Mouse (Mus musculus): ENCODE results near the gene Dvl1.
A peak's percentile ranks its signal among the peaks of the same experiment; 100 is the strongest.

Dvl1 gene

DNA sequence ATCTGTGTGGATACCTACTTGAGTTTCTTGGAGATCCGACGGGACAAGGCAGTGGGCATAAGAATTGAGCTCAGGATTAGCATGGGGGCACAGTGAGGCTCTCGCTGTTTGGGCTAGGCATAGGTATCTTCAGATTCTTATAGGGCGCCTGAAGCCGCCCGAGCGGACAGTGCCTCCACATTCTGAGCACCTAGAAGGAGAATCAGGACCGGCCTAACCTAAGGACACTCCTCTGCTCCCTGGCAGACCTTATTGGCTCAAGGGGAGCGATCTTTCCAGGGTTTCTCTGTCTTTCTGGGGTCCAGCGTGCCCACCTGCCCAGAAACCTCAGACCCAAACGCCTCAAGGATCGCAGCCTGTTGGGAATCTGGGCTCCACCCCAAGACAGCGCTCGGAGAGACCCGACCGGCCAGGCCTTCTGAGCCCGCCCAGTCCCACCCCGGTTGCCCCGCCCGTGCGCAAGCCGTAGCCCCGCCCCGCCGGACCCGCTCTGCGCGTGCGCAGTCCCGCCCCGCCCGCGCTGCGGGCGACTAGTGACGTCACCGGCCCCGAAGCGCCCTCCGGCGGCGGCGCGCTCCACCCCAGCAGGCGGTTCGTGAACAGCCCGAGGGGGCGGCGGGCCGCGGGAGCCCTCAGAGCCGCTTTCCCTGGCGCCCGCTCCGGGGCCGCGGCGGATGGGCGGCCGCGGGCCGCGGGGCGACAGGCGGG lies at the start of gene Dvl1:
Gene Dvl1 (plus strand): TSS at position 532 of the 708 bp plus-strand sequence.
- peak; percentile 98 for DNase-seq

DNA sequence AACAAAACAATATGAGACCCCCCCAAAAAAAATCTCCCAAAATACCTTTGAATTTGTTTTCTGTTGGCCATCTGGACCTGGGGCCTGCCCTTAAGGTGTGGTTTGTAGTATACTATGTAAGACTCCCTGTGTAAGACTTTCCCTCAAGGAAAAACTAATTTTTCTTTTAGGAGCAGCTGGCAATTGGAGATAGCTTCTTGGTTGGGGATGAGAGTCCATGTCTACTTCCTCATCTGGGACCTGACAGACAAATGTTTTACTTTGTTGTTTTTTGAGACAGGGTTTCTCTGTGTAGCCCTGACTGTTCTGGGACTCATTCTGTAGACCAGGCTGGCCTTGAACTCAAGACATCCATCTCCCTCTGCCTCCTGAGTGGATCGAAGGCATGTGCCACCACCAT lies 45.1 kb upstream of the Dvl1 start:
- no peak for DNase-seq

DNA sequence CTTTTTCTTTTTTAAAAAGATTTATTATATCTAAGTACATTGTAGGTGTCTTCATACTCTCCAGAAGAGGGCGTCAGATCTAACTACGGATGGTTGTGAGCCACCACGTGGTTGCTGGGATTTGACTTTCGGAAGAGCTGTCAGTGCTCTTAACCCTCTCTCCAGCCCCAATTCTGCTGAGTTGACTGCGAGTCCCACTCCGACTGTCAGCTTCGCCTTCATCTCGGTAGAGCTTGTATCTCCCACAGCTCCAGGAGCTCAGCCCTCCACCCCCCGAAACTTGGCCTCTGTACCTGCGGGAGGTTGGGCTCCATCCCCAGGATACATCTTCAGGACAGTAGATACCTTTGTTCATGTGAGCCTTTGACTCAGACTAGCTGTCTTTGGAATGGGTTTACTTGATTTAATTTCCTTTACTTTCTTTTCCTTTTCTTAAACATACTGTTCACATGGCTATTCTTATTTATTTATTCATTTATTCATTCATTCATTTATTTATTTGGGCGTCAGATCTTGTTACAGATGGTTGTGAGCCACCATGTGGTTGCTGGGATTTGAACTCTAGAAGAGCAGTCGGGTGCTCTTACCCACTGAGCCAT lies 44.4 kb upstream of the Dvl1 start, which contains the start of gene Mrpl20:
Gene Mrpl20 (plus strand): TSS at position 138 of the 599 bp plus-strand sequence.
- no peak for DNase-seq

DNA sequence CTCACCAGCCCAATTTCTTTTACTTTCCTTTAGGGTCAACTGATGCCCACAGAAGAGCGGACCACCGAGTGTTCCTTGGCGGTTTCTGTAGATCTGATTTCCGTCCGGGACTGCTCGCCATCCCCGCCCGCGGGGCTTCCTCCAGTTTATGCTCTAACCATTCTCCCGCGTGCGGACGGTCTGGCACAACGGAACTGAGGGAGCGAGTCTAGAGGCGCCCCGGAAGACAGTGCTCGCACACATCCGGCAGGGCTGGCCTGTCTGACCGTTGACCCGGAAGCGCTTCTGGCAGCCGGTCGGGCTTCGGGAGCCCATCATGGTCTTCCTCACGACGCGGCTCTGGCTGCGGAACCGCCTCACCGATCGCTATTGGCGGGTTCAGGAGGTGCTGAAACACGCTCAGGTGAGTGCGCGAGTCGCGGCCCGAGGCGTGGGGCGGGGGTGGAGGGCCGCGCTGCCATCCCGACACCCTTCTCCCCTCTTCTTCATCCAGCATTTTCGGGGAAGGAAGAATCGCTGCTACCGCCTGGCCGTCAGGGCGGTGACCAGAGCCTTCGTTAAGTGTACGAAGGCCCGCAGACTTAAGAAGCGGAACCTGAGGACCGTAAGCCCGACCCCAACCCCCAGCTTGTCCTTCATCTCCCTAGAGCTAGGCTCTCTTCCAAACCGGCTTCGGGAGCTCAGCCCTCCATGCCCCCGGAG lies 43.7 kb upstream of the Dvl1 start:
- peak; percentile 99 for DNase-seq

DNA sequence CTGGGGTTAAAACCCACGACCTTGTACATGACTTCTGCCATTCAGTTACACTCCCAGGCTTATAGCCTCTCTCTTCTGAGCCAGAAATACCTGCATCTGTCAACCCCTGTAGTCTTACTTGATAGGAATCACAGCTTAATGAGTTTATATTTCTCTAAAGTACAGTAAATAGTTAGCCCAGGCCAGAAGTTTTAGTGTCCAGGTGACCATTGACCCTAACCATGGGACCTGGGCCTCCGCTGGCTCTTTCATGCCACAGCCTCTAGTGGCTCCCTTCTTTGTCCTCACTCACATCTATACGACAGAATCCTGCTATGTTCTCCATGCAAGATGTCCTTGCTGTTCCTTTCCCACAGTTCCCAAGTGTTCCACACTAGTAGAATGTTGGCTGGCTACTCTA lies 39.4 kb upstream of the Dvl1 start:
- DNase-seq = no peak

DNA sequence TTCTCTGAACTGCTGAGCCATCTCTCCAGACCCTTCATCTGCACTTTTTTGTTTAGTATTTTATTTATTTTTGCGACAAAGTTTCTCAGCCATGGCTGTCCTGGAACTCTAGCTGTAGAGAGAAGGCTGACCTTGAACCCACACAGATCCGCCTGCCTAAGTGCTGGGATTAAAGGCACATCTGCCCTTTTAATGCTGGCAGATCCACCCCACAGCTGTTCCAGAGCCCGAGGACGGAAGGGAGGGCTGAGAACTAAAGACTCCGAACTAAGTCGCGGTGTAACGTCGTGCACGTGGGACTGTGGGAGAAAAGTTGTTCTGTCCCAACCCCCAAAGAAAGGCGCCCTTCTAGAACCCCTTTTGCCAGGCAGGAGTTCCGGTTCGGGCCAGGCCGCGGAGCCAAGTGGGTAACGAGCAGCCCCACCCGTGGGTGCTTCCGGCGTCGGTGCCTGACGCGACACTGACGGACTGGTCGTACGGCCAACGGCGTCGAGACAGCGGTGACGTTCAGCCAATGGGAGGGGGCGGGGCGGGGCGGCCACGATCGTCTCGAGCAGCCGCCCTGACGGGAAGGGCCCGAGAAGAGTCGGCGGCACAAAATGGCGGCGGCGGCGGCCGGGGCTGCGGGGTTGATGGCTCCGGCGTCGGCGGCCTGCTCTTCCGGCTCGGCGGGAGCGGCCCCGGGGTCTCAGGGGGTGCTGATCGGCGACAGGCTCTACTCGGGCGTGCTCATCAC lies 35.1 kb upstream of the Dvl1 start, which contains the start of gene Ccnl2:
Gene Ccnl2 (plus strand): TSS at position 561 of the 736 bp plus-strand sequence.
- DNase-seq = peak; percentile 95 to 97

DNA sequence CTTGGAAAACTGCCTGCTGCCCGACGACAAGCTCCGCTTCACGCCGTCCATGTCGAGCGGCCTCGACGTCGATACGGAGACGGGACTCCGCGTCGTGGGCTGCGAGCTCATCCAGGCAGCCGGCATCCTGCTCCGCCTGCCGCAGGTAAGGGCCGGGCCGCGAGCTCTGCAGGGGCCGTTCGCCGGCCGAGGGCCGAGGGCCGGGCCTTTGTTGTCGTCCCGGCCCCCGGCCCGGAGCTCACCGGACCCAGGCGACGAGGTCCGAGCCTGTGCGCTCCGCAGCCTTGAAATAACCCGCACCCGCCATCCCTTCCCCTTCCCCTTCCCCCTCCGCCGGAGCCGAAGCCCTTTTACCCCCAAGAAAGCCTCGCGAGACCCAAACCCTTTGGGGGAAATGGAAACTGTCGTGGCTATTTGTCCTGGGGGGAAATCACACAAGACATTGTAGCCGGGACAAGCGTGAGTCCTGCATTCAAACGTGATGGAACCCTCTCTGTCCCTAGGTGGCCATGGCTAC lies 34.5 kb upstream of the Dvl1 start:
- DNase-seq = peak; percentile 56 to 69

DNA sequence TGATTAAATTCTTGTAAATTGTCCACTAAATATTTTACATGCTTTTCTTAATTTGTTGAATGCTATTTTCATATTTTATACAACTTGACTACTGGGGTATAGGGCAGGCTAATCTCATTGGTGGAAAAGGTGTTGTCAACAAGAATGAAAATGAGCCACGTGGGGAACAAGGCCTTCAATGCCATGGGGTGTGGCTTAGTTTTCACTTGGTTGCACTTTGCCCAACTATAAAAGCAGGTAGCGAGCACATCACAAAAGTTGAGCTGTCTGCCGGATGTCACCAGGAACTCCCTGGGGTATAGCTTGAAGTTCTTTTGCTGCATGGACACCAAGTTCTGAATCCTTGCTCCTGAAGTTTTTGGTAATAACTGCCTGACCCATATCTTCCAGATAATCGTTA lies 29.7 kb upstream of the Dvl1 start:
- DNase-seq = no peak

DNA sequence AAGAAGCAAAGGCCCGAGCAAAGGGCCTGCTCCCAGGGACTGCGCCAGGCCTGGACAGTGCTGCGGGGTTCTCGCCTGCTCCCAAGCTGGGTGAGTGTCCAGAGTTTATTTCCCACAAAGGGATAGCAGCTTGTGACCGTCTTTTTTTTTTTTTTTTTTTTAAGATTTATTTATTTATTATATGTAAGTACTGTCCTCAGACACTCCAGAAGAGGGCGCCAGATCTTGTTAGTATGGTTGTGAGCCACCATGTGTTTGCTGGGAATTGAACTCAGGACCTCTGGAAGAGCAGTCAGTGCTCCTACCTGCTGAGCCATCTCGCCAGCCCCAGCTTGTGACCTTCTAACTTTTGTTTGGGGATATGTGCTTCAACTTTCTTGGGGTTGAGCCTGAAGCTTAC lies 26.2 kb upstream of the Dvl1 start:
- DNase-seq = peak; percentile 39 to 60

DNA sequence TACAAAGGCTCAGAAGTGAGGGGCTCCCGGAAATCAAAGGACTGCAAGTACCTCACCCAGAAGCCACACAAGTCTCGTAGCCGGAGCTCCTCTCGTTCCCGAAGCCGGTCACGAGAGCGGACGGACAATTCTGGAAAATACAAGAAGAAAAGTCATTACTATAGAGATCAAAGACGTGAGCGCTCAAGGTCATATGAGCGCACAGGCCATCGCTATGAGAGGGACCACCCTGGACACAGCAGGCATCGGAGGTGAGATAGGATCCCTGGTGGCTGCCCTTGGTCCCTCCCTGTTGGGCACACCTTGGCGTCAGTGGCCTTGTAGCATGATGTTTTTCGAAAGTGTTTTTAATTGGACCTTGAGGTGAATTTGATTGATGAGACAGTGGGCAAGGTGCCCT lies 23.8 kb upstream of the Dvl1 start:
- DNase-seq = no peak

DNA sequence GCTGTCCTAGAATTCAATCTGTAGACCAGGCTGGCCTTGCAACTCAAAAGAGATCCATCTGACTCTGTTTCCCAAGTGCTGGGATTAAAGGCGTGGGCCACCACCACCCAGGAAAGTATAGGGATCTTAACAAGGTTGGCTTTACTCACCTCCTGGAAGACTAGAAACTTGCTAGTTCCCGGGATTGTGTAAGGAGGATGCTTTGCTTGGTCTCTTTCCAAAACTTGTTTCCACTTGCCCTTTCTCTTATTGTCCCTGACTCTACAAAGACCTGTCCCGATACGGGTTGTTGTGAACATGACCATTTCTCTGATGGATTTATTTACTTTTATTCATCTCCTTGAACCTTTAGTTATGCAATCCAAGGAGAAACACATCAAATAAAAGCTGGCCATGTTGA lies 17.3 kb upstream of the Dvl1 start:
- DNase-seq = no peak

DNA sequence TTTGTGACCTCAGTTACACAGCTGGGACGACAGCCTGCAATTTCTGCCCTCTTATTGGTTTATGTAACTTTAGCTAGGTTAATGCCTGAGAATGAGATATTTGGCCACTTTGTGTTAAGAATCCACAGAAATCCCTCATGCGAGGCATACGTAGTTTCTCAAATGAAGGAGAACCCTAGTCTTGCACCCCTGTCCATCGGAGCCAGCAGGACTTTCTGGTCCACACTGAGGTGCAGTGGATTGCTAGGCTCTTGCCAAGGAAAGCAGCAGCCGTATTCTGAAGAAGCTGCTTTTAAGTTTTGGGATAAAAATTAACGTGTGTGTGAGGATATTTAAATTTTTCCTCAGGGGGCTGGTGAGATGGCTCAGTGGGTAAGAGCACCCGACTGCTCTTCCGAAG lies 16.6 kb upstream of the Dvl1 start:
- DNase-seq = no peak

DNA sequence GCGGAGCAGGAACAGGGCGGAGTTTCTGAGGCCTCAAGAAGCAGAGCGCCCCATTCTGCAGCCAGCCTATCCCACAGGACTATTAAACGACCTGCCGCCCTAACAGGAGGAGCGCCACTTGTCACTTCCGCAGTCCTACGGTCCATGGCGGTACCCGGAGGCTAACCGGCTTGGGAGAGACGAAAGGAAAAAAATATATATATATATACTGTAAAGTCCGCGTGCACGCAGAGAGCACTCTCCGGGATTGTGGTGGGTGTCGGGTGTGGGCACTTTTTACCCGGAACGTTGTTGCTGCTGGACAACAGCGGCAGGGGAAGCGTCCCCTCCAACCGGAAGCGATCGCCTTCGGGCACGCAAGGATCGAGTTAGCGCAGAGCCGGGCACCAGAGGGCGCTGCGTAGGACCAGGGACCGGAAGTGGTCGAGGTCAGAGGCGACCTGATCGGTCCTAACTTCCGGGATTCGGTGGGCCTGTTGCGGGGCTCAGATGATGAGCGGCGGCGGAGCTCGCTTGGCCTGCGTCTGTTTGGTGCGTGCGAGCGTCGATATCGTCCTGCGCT lies 15.9 kb upstream of the Dvl1 start, which contains the start of gene Aurkaip1:
Gene Aurkaip1 (plus strand): TSS at position 68 of the 562 bp plus-strand sequence.
- peak; percentile 99 for DNase-seq

DNA sequence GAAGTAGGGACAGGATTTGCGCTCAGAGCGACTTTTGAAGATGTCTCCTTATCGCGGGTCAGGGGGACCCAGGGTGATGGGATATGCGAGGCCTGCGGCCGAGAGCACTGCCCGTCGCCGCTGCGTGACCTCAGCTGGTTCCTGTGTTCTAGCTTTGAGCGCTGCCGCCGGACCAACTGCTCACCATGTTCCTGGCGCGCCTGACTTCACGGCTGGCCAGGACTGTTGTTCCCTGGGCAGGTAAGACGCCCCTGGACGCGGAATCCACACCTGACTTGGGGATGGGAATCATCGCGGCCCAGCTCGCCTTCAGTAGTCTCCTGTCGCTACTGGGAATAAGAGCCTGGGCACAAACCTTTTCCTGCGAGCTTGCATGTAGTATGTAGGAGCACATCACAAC lies 15.4 kb upstream of the Dvl1 start:
- DNase-seq = no peak

DNA sequence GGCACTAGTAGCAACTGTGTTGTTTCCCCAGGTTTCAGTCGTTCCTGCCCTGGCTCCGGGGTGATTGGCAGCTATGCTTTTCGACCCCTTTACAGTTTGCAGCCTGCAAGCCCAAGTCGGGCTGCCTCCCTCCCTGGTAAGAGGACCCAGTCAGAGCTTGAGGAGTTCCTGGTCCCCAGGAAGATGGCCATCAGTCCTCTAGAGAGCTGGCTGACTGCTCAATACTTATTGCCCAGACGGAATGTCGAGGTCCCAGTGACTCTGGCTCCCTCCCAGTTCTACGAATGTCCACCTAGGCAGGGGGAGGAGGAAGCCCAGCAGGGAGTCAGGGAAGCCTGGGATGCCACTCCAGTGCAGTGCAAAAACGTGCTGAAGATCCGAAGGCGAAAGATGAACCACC lies 14.9 kb upstream of the Dvl1 start:
- DNase-seq = peak in 1 of 2 experiments; percentile 43

DNA sequence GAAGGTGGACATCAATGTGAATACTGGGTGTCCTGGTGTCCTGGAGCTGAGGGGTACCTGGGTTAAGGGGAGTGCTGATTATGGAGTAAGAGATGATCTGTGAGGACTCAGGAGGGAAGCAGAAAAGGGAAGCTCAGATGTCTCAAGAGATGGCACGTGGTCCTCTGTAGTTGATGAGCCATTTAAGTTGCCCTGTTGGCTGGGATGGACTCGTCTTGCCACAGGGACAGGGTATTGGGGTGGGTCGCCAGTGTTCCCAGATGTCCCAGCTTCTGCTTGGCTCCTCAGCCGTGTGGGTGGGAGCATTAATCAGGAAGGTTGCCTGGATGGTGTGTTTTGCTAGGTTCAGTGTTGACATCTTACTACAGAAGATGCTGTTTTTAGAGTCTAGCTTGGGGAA lies 14.0 kb upstream of the Dvl1 start:
- DNase-seq = no peak

DNA sequence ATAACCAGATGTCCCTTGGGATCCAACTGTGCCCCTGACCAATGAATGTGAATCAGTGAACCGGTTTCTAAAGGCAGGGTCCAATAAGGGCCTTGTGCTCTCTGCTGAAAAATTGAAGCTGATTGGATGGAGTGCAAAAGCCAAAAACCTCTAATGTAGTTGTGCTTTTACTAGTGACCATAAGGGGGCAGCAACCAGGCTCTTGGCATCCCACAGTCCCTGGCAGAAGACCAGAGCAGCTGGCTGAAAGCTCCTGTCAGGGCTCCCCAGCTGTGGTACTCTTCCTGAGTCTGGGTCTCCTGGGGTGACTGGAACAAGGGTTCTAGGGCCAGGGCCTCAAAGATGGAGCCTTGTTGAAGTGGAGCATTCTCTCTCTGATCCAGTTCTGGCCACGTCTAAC lies 13.4 kb upstream of the Dvl1 start:
- peak; percentile 87 to 93 for DNase-seq

DNA sequence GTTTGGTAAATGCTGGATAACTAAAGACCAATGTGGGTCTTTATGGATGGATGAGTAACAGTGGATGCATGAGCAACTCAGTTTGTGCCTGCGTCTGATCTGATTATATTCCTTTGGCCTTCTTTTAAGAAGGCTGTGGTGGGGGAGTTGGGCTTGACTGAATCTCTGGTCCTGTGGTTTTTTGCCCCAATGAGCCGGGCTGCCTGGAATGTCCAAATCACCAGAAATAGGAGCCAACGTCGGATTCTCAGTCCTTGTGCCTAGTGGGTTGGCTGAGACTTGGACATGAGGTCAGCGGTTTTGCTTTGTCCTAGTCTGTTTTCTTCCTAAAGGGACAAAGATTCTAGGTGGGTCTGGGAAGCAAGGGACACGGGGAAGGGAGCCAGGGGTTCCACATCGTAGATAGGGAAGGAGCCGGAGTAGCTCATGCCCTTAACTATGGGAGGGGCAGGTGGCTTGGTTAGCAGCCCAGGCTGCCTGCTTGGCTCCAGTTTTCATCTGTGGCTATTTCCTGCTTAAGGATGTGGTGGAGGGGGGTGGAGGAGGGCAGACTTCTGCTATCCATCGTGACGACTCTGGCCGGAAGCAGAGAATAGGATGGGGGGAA lies 9.7 kb upstream of the Dvl1 start:
- no peak for DNase-seq

DNA sequence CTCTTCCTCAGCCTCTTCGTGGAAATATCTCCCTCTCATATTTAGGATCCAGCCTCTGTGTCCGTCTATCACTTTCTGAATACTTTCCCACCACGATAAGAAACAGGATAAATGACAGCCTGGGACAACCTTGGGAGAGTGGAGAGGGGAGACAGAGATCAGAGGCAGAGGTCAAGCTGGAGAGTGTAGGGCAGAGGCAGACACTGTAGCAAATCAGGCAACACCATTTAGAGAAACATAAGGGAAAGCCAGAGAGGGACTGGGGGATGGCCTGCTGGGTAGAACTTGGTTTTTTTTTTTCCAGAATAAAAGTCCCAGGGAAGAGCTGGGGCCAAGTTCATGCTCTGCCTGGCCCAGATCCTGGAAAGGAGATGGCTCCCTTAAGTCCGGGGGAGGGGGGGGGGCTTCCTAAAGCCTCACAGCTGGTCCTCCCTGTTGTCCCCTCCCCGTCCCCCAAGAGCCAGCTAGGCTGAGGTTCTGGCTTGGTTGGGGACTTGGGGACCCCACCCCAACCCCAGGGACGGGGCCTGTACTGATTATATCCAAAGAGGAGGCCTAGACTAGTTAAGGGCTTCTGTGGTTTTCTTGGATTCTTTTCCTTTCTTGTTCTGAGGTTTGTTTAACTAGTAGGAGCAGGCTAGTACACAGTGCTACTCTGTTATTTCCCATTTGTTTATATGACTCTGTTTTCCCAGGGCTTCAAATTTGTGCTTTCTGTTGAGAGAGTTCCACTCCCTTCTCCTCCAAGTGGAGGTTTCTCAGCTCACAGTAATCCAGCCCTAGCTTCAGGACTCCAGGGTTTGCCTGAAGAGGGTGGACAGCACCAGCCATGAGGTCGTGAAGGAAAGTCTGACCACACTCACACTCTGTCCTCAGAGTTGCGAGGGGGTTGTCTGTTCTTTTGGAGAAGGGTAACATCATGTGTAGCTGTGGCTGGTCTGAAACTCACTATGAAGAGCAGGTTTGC lies 8.7 kb upstream of the Dvl1 start:
- no peak for DNase-seq

DNA sequence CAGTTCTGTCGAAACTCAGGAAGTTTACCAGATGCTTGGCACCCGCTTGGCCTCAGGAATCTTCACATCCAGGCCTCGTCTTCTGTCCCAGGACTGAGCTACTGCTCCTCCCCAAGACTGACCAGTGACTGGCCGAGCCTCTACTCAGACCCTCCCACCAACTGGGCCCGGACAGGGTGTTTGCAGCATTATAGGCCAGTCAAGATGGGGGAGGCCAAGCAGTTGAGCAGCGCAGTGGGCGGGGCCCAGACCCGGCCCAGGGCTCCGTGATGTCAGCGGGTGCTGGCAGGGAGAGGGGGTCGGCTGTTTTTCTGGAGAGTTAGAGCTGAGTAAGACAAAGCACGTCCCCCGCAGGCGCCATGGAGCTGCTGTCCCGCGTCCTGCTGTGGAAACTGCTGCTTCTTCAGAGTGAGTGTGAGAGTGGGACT lies 7.7 kb upstream of the Dvl1 start, which contains the start of gene Mxra8:
Gene Mxra8 (plus strand): TSS at position 198 of the 428 bp plus-strand sequence.
- peak; percentile 48 to 65 for DNase-seq

Data from cerebellum, postnatal 10 days (tissue).